In genomic region chr7:101010741-101011140, GRCm38 (mm10) we compare ENCODE assay signal across 13 mouse cellular contexts. TPM values are rescaled to one million over a fixed set of nuclear protein-coding genes. Genes with fewer than 3 reads are reported as not detected.
DNase-seq lines count a peak whose midpoint lies in the region; ATAC-seq and TF ChIP-seq lines count a peak whose summit lies in the region.
"Had no signal": no experiment of that assay in that cellular context is flagged by ENCODE, and none has a peak within 500 bp of the region (broad histone marks: within the 10 kb centered on the region; RNA-seq: fewer than 3 reads in every experiment).

No protein-coding gene starts in this region.

- TF ChIP-seq CTCF in kidney, adult 2 months (conservative IDR thresholded peaks at IDR 0.05; ENCODE audit: insufficient read depth, insufficient read length, low read depth, low read length) = no peak
- no peak for TF ChIP-seq CTCF in lung, postnatal 0 days (IDR thresholded peaks at IDR 0.05)
- no peak for TF ChIP-seq CTCF in cerebellum, adult 2 months (IDR thresholded peaks at IDR 0.05; ENCODE audit: borderline replicate concordance, insufficient read depth, low read depth, low read length)

- H3K4me3 ChIP-seq in embryonic facial prominence, embryonic 12.5 days = no peak overlapping the region
- no peak overlapping the region for H3K4me3 ChIP-seq in embryonic facial prominence, embryonic 10.5 days
- peak overlapping the region; percentile 56 for H3K4me3 ChIP-seq in kidney, adult 2 months (ENCODE audit: insufficient read depth, low read depth, low read length)
- no peak overlapping the region for H3K4me3 ChIP-seq in kidney, embryonic 14.5 days (ENCODE audit: low read length)
- H3K4me3 ChIP-seq in lung, postnatal 0 days (ENCODE audit: low read depth, low read length) = peak overlapping the region; percentile 55
- H3K4me3 ChIP-seq in stomach, embryonic 15.5 days (replicated peaks) = 0 out of 2 replicates have a peak overlapping the region, but pooled peaks have one; percentile 53
- H3K4me3 ChIP-seq in cerebellum, adult 2 months (replicated peaks; ENCODE audit: insufficient read depth, low read depth, low read length) = no peak overlapping the region
- H3K4me3 ChIP-seq: erythroblast, embryonic 14.5 days had no signal

- no peak for TF ChIP-seq POLR2A in kidney, adult 2 months (IDR thresholded peaks at IDR 0.05; ENCODE audit: low read depth, low read length)
- TF ChIP-seq POLR2A in cerebellum, adult 2 months (IDR thresholded peaks at IDR 0.05; ENCODE audit: borderline replicate concordance, insufficient read depth, low read length) = no peak

- no peaks in the 10 kb centered on the region for H3K36me3 ChIP-seq in embryonic facial prominence, embryonic 12.5 days
- no peaks in the 10 kb centered on the region for H3K36me3 ChIP-seq in embryonic facial prominence, embryonic 10.5 days (replicated peaks)
- no peaks in the 10 kb centered on the region for H3K36me3 ChIP-seq in kidney, adult 2 months (ENCODE audit: control insufficient read depth, insufficient read depth, low read length)
- no peaks in the 10 kb centered on the region for H3K36me3 ChIP-seq in kidney, embryonic 14.5 days (ENCODE audit: control insufficient read depth, insufficient read depth, low read length)
- H3K36me3 ChIP-seq in lung, postnatal 0 days (ENCODE audit: insufficient read depth, low read length) = no peaks in the 10 kb centered on the region
- H3K36me3 ChIP-seq in stomach, embryonic 15.5 days = no peaks in the 10 kb centered on the region
- H3K36me3 ChIP-seq: limb, embryonic 15.5 days had no signal

- no peaks in the 10 kb centered on the region for H3K9me3 ChIP-seq in embryonic facial prominence, embryonic 12.5 days
- no peaks in the 10 kb centered on the region for H3K9me3 ChIP-seq in embryonic facial prominence, embryonic 10.5 days
- no peaks in the 10 kb centered on the region for H3K9me3 ChIP-seq in kidney, embryonic 14.5 days (ENCODE audit: control insufficient read depth, low read length)
- H3K9me3 ChIP-seq in lung, postnatal 0 days (ENCODE audit: low read length) = no peaks in the 10 kb centered on the region
- no peaks in the 10 kb centered on the region for H3K9me3 ChIP-seq in stomach, embryonic 15.5 days
- H3K9me3 ChIP-seq: limb, embryonic 15.5 days had no signal

- no peak for TF ChIP-seq EP300 in lung, postnatal 0 days (IDR thresholded peaks at IDR 0.05)

- no peak overlapping the region for H3K27ac ChIP-seq in embryonic facial prominence, embryonic 12.5 days
- no peak overlapping the region for H3K27ac ChIP-seq in embryonic facial prominence, embryonic 10.5 days (replicated peaks)
- H3K27ac ChIP-seq in kidney, adult 2 months (ENCODE audit: insufficient read depth, low read depth, low read length) = no peak overlapping the region
- no peak overlapping the region for H3K27ac ChIP-seq in kidney, embryonic 14.5 days (ENCODE audit: low read depth, low read length)
- H3K27ac ChIP-seq in lung, postnatal 0 days (ENCODE audit: low read length) = no peak overlapping the region
- no peak overlapping the region for H3K27ac ChIP-seq in stomach, embryonic 15.5 days
- no peak overlapping the region for H3K27ac ChIP-seq in cerebellum, adult 2 months (ENCODE audit: insufficient read depth, low read length)
- H3K27ac ChIP-seq: hindbrain, postnatal 0 days; limb, embryonic 15.5 days had no signal

- ATAC-seq in embryonic facial prominence, embryonic 12.5 days (ENCODE audit: insufficient number of reproducible peaks, insufficient read depth, low FRiP score, low TSS enrichment) = no peak
- ATAC-seq in kidney, embryonic 14.5 days (ENCODE audit: low FRiP score, low TSS enrichment) = no peak
- no peak for ATAC-seq in lung, postnatal 0 days
- no peak for ATAC-seq in stomach, embryonic 15.5 days (ENCODE audit: insufficient read depth, low FRiP score, low read depth)

- WGBS in embryonic facial prominence, embryonic 12.5 days = 59% methylated on average over 3 of the region's 3 CpGs
- WGBS in embryonic facial prominence, embryonic 10.5 days = 68% methylated on average over 3 of the region's 3 CpGs
- WGBS in kidney, adult 2 months = 70% methylated on average over 3 of the region's 3 CpGs
- WGBS in kidney, embryonic 14.5 days = 60% methylated on average over 3 of the region's 3 CpGs
- 60% methylated on average over 3 of the region's 3 CpGs for WGBS in lung, postnatal 0 days
- 72% methylated on average over 3 of the region's 3 CpGs for WGBS in stomach, embryonic 15.5 days
- WGBS in cerebellum, adult 2 months = 87% methylated on average over 3 of the region's 3 CpGs

- DNase-seq in embryonic facial prominence, embryonic 10.5 days (ENCODE audit: low spot score) = no peak
- DNase-seq in kidney, adult 2 months = no peak
- no peak for DNase-seq in lung, postnatal 0 days (ENCODE audit: low spot score)
- no peak for DNase-seq in lung, postnatal 36 days
- no peak for DNase-seq in cerebellum, adult 2 months
- DNase-seq: adrenal gland, adult 8-10 months; thymus, postnatal 14 days had no signal

- H3K9ac ChIP-seq in embryonic facial prominence, embryonic 12.5 days = no peak overlapping the region
- no peak overlapping the region for H3K9ac ChIP-seq in kidney, embryonic 14.5 days (ENCODE audit: low read depth, low read length)
- H3K9ac ChIP-seq in lung, postnatal 0 days (replicated peaks; ENCODE audit: low read depth) = no peak overlapping the region
- no peak overlapping the region for H3K9ac ChIP-seq in stomach, embryonic 15.5 days

- H3K27me3 ChIP-seq in embryonic facial prominence, embryonic 12.5 days = peaks cover 64% of the 10 kb centered on the region
- H3K27me3 ChIP-seq in embryonic facial prominence, embryonic 10.5 days (replicated peaks; ENCODE audit: low read depth, poor library complexity, severe bottlenecking) = peaks cover 84% of the 10 kb centered on the region
- no peaks in the 10 kb centered on the region for H3K27me3 ChIP-seq in kidney, adult 2 months (replicated peaks; ENCODE audit: control insufficient read depth, insufficient read depth, low read length)
- H3K27me3 ChIP-seq in kidney, embryonic 14.5 days (ENCODE audit: control insufficient read depth, insufficient read depth, low read length) = peaks cover 26% of the 10 kb centered on the region
- no peaks in the 10 kb centered on the region for H3K27me3 ChIP-seq in lung, postnatal 0 days (replicated peaks; ENCODE audit: insufficient read depth, low read length)
- H3K27me3 ChIP-seq in stomach, embryonic 15.5 days (replicated peaks) = peaks cover 9% of the 10 kb centered on the region; the same call in 1 of the 2 replicates
- peaks cover 1% of the 10 kb centered on the region; the same call in 1 of the 2 replicates for H3K27me3 ChIP-seq in cerebellum, adult 2 months (ENCODE audit: control insufficient read depth, insufficient read depth, low read length)

- peaks cover 21% of the 10 kb centered on the region for H3K4me1 ChIP-seq in embryonic facial prominence, embryonic 12.5 days
- H3K4me1 ChIP-seq in embryonic facial prominence, embryonic 10.5 days = peaks cover 27% of the 10 kb centered on the region
- peaks cover 6% of the 10 kb centered on the region for H3K4me1 ChIP-seq in kidney, adult 2 months (ENCODE audit: control insufficient read depth, insufficient read depth, low read length)
- H3K4me1 ChIP-seq in kidney, embryonic 14.5 days (ENCODE audit: control insufficient read depth, insufficient read depth, low read length) = peaks cover 5% of the 10 kb centered on the region; the same call in 1 of the 2 replicates
- no peaks in the 10 kb centered on the region for H3K4me1 ChIP-seq in lung, postnatal 0 days (ENCODE audit: insufficient read depth, low read depth, low read length)
- peaks cover 5% of the 10 kb centered on the region; the same call in 1 of the 2 replicates for H3K4me1 ChIP-seq in stomach, embryonic 15.5 days
- H3K4me1 ChIP-seq in cerebellum, adult 2 months (ENCODE audit: control insufficient read depth, insufficient read depth, low read length) = peaks cover 2% of the 10 kb centered on the region; the same call in 1 of the 2 replicates

- peak overlapping the region; percentile 97 for H3K4me2 ChIP-seq in embryonic facial prominence, embryonic 12.5 days (replicated peaks)
- H3K4me2 ChIP-seq in kidney, embryonic 14.5 days (replicated peaks; ENCODE audit: low read depth, low read length) = no peak overlapping the region
- peak overlapping the region; percentile 87 for H3K4me2 ChIP-seq in lung, postnatal 0 days (replicated peaks; ENCODE audit: low read depth, low read length)
- H3K4me2 ChIP-seq in stomach, embryonic 15.5 days = 0 out of 2 replicates have a peak overlapping the region, but pooled peaks have one; percentile 94

RNA-seq across cellular contexts. Expression of gene P2ry2, which starts 1.9 kb away (rescaled TPM):
- 0.83 and 1.2 TPM in 2 replicates for polyA plus RNA-seq in embryonic facial prominence, embryonic 12.5 days (2016; fragmentation: Nextera tagmentation; extraction: Ambion mirVana)
- 0.31 and 0.50 TPM in 2 replicates for polyA plus RNA-seq in embryonic facial prominence, embryonic 10.5 days (2016; fragmentation: Nextera tagmentation; extraction: Ambion mirVana)
- 15.0 and 16.9 TPM in 2 replicates for polyA plus RNA-seq in kidney, adult 2 months (2012; rRNA removed)
- polyA plus RNA-seq in kidney, embryonic 14.5 days (2014; fragmentation: Nextera tagmentation; extraction: Ambion mirVana) = 0.72 and 0.84 TPM in 2 replicates
- 11.5 and 11.6 TPM in 2 replicates for polyA plus RNA-seq in lung, postnatal 0 days (2015; fragmentation: Nextera tagmentation; extraction: Ambion mirVana)
- polyA plus RNA-seq in stomach, embryonic 15.5 days (2015; fragmentation: Nextera tagmentation; extraction: Ambion mirVana) = 3.0 and 4.9 TPM in 2 replicates
- polyA plus RNA-seq in cerebellum, adult 2 months (2012; rRNA removed) = 0.75 and 0.76 TPM in 2 replicates

RNA-seq across cellular contexts. Expression of gene P2ry6, which starts 36.3 kb away (rescaled TPM):
- 2.7 and 3.6 TPM in 2 replicates for polyA plus RNA-seq in embryonic facial prominence, embryonic 12.5 days (2016; fragmentation: Nextera tagmentation; extraction: Ambion mirVana)
- 1.8 and 3.0 TPM in 2 replicates for polyA plus RNA-seq in embryonic facial prominence, embryonic 10.5 days (2016; fragmentation: Nextera tagmentation; extraction: Ambion mirVana)
- polyA plus RNA-seq in kidney, adult 2 months (2012; rRNA removed) = 7.6 and 9.6 TPM in 2 replicates
- 3.6 and 4.4 TPM in 2 replicates for polyA plus RNA-seq in kidney, embryonic 14.5 days (2014; fragmentation: Nextera tagmentation; extraction: Ambion mirVana)
- polyA plus RNA-seq in lung, postnatal 0 days (2015; fragmentation: Nextera tagmentation; extraction: Ambion mirVana) = 9.9 and 11.2 TPM in 2 replicates
- 8.0 and 8.2 TPM in 2 replicates for polyA plus RNA-seq in stomach, embryonic 15.5 days (2015; fragmentation: Nextera tagmentation; extraction: Ambion mirVana)
- 1.1 and 1.3 TPM in 2 replicates for polyA plus RNA-seq in cerebellum, adult 2 months (2012; rRNA removed)

Comparison
In these comparisons a context has a peak if more than half of its experiments do, and no peak if none do; other contexts are left out.
1. H3K4me3 ChIP-seq: peak in kidney, adult 2 months (single experiment), lung, postnatal 0 days (single experiment) and stomach, embryonic 15.5 days (single experiment); none in embryonic facial prominence, embryonic 12.5 days (single experiment), embryonic facial prominence, embryonic 10.5 days (single experiment), kidney, embryonic 14.5 days (single experiment) and cerebellum, adult 2 months (single experiment).